Mouse (Mus musculus) testis, adult 2 months (tissue): ENCODE measurements around the gene Hip1r.

Source experiments
- CTCF ChIP-seq: fragments of 200-500 bp; IDR thresholded peaks from 2 replicates; pipeline ENCODE4 v1.5.1; 2012; ENCODE audit warnings: low read depth, mild to moderate bottlenecking, inconsistent platforms, low read length, moderate library complexity; ENCODE audit not compliant: control insufficient read depth, insufficient read depth, insufficient replicate concordance
- POLR2A ChIP-seq: fragments of 200-500 bp; IDR thresholded peaks from 2 replicates; pipeline ENCODE4 v1.6.1; 2012; ENCODE audit warnings: low read depth, mild to moderate bottlenecking, inconsistent platforms, low read length, moderate library complexity; ENCODE audit not compliant: control insufficient read depth

DNA sequence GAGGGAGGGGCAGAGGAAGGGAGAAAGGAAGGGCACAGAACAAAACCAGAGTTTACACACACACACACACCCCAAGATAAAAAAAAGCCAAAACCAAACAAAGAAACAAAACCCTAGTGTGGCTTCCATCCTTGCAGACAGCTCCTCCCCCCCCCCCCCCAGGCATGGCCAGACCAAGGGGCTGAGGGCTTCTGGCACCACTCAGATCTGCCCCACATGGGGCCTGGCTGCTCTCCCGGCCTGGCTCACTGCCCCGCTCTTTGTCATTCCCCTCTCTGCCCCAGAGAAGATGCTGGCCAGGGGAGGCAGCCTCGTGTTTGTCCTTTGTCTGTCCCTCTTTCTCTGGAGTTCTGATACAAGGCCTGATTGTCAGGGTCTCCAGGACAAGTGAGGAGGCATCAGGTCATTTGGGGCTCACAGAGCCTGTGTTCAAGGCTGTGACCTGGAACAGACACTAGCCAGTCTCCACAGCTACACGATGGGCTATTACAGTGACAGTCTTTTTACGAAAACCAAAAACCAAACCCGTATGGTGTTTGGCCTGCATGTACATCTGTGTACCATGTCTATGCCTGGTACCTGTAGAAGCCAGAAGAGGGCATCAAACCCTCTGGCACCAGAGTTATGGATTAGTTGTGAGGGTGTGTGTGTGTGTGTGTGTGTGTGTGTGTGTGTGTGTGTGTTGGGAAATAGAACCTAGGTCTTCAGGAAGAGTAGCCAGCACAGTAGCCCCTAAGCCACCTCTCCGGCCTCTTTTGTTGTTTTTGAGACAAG is 20.0 kb downstream of the Hip1r start:
- TF ChIP-seq CTCF: no peak
- TF ChIP-seq POLR2A: no peak
